Mouse (Mus musculus): ENCODE measurements around the gene Setd2. TPM values are rescaled to one million over a fixed set of nuclear protein-coding genes. Genes with fewer than 3 reads are reported as not detected.

Gene Setd2
- total RNA-seq, 2 experiments from 2014 or later = 51.3 to 54.2 TPM

- peak; percentile 44 to 63 for DNase-seq
- intact Hi-C loops (cut with DNase I) = no loop called here
These were observed 119.7 kb downstream of the Setd2 start for GRCm38 (mm10) chr9:110651931-110652722.

- intact Hi-C loops (cut with DNase I) = no loop called here
- no peak for DNase-seq
These were observed 120.7 kb downstream of the Setd2 start for GRCm38 (mm10) chr9:110652963-110653654.

GRCm38 (mm10) chr9:110653655-110654461, 121.5 kb downstream of the Setd2 start, which contains the start of gene Nbeal2:
Gene Nbeal2, minus strand, starts transcription at chr9:110654161.
- DNase-seq = peak; percentile 94
- intact Hi-C loops (cut with DNase I) = no loop called here

DNA sequence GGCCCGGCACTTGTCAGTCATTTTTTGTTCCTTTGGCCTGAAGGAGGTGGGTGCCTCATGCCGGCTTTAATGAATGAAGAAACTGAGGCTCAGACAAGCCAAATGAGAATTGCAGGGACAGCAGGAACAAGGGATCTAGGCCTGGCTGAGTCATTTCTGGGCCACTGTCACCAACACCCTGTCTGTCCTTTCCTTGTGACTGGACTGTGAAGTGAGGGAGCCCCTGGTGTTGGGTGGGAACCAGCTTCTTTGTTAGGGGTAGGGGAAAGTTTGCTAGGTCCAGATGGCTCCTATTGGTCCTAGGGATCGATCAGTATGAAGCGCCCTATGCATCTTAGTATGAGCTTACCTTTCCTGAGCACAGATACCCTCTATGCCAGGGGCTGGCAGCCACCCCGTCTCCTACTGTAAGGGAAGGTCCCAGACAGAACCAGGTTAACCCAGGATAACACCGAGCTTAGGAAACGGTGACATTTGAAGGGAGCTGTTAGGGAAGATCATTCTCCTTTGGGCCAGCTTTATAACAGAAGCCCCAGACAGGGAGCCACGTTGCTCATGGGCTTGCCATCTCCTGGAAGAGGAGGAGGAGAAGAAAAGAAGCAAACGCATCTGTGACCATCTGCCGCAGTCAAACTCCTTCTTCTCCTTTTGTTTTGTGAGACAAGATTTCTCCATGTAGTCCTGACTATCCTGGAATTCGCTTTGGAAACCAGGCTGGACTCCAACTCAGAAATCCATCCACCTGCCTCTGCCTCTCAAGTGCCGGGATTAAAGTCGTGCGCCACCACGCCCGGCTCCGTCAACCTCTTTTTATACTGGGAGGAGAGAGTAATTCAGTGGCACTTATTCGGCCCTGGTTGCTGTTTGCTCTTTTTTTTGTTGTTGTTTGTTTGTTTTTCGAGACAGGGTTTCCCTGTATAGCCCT, 122.6 kb downstream of the Setd2 start:
- DNase-seq = no peak
- intact Hi-C loops (cut with DNase I) = no loop called here

DNA sequence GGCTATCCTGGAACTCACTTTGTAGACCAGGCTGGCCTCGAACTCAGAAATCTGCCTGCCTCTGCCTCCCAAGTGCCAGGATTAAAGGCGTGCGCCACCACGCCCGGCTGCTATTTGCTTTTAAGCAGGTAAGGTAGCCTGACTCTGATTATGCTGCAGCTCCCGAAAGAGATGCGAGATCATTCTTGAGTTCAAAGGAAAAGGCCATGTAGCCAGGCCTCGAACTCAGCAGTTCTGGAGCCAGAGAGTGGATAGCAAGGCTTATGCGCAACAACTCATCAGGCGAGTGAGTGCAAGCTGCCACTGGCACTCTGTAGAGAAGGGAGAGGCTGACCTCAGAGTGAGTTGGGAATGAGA, 123.2 kb downstream of the Setd2 start:
- intact Hi-C loops (cut with DNase I) = no loop called here
- no peak for DNase-seq

GRCm38 (mm10) chr9:110656249-110657221, 124.1 kb downstream of the Setd2 start, which contains the start of gene Ccdc12:
Gene Ccdc12, plus strand, starts transcription at chr9:110656503.
- DNase-seq = peak; percentile 95 to 96
- intact Hi-C loops (cut with DNase I) = no loop called here

DNA sequence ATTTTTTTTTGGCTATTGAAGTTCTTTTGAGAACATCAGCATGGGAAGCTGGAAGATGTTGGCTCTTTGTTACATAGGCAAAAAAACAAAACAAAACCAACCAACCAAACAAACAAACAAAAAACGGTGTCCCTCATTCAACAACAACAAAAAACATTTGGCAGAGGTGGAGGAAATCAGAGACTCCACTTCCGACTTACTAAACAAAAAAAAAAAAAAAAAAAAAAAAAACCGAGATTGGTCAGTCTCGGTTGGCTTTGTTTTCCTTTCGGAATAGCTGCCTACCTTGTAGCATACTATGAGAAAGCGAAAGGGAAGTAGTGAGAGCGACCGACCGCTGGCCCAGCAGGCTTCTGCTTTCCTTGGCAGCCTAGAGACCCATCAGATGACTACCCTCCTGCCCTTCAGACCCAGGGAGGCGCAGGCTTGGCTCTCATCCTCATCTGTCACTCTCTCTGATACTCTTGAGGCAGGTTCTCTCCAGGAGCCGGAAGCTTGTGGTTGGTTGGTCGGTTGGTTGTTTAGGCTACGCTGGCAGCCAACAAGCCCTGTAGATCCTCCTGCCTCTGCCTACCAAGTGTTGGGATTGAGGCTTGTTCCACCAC, 125.2 kb downstream of the Setd2 start:
- intact Hi-C loops (cut with DNase I) = loop anchor here (2.0 kb wide), 1 partner anchor 15 kb away; no protein-coding TSS in a partner anchor

DNA sequence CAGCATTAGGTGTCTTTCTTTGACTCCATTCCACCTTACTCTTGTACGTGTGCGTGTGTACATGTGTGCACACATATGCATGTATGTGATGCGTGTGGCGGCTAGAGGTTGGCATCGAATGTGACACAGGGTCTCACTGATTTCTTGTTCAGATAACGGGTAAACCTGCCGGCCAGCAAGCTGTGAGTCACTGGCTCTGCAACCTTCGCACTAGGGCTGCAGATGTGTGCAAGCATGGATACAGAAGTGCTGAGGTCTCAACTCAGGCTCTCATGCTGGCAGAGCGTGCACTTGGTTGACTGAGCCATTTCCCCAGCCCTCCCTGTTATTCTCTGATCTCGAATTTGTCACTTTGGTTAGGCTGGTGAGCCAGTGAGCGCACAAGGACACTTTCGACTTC, 127.1 kb downstream of the Setd2 start:
- no peak for DNase-seq
- intact Hi-C loops (cut with DNase I) = loop anchor here (2.0 kb wide), 1 partner anchor 13 kb away; no protein-coding TSS in a partner anchor

More for the DNA sequence above, 125.2 kb downstream of the Setd2 start:
- peak; percentile 48 to 52 for DNase-seq

DNA sequence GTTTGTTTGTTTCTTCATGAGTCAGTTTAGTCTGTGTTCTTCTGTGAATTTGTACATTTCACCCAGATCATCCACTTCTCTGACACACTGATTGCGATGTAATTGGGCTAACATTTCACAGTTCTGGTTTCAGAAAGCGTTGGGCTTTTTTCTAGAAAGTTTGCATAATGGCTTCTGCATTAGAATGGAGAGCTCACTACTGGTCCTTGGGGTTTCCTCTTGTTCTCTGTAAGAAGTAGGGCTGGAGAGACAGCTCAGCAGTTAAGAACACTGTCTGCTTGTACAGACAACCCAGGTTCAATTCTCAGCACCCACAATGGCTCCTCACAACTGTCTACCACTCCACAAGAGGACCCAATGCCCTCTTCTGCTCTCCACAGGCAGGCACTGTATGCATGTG, 127.8 kb downstream of the Setd2 start:
- DNase-seq = no peak
- intact Hi-C loops (cut with DNase I) = no loop called here

- intact Hi-C loops (cut with DNase I) = no loop called here
- no peak for DNase-seq
These were observed 128.6 kb downstream of the Setd2 start for GRCm38 (mm10) chr9:110660856-110661612.

DNA sequence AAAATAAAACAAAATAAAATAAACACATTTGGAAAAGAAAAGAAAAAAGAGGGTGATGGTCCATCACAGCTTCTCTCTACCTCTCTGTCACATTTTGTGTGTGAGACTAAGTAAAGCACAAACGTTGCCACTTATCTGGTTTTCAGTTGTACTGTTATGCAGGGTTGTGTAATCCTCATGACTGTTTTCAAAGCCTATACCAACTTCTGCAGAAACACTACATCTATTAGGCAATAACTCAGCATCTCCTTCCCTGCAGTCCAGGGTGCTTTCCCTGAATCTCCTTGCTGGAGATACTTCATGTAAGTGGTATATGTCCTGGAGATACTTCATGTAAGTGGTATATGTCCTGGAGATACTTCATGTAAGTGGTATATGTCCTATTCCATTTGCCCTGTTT, 130.4 kb downstream of the Setd2 start:
- intact Hi-C loops (cut with DNase I) = no loop called here
- DNase-seq = no peak

- intact Hi-C loops (cut with DNase I) = no loop called here
- DNase-seq = peak; percentile 48 to 54
These were observed 133.5 kb downstream of the Setd2 start for GRCm38 (mm10) chr9:110665912-110666311.

DNA sequence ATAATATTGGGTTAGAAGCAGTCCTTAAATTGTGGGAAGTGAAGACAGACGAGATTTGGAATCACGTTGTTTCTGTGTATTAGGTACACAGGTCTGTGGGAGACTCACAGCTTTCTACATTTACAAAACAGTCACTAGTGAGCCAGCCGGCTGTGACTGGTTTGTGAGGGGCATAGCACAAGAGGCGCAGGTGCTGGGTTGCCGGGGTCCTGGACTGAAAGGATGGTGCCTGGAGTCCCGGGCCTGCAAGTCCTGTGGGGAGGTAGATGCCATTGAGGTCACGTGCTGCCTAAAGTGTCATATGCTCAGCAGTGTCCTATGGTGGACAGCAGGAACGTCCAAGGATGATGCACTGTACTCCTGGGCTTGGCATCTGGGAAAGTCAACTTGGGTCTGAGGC, 134.0 kb downstream of the Setd2 start:
- intact Hi-C loops (cut with DNase I) = no loop called here
- no peak for DNase-seq

GRCm38 (mm10) chr9:110667219-110667836, 134.9 kb downstream of the Setd2 start:
- intact Hi-C loops (cut with DNase I) = no loop called here
- DNase-seq = no peak

Measured in heart, postnatal 14 days (tissue).